Mouse (Mus musculus): Measurements from ENCODE around the gene Mfsd1. TPM values are rescaled to one million over a fixed set of nuclear protein-coding genes. Genes with fewer than 3 reads are reported as not detected.

The Mfsd1 gene
- polyA plus RNA-seq, 1 experiment from 2014 or later: 57.1 TPM

DNA sequence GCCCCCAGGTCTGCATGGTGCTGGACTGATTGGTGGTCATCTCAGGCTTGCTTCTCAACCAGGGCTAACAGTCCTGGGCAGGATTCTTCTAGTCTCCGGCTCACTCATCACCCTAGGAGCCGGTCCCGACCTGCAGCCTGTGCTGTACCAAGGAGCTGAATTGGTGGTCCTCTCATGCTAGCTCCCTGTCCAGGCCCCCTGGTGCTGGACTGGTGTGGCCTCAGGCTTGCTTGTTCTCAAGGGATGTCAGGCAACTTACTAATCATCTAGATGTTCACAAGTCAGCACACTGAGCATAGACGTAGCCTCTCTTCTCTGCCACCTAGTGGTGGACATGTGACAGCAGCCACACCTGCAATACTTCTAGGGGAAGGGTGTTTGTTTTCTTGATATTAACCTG lies 9.6 kb upstream of the Mfsd1 start:
- Histone ChIP-seq H3K9me3 (replicated peaks) (no peaks in the 10 kb centered on the region), H3K4me1 (no peaks in the 10 kb centered on the region), H3K9ac (no peak overlapping the region), H3K4me3 (no peak overlapping the region), H3K36me3 (no peaks in the 10 kb centered on the region), H3K4me2 (replicated peaks) (no peak overlapping the region), H3K27ac (no peak overlapping the region), H3K27me3 (peaks cover 19% of the 10 kb centered on the region)
- ATAC-seq (ENCODE audit: low FRiP score): peak; percentile 61
- WGBS: 69% methylated on average over 4 of the region's 4 CpGs

- Histone ChIP-seq H3K27ac (no peak overlapping the region), H3K9ac (no peak overlapping the region), H3K9me3 (replicated peaks) (no peaks in the 10 kb centered on the region), H3K4me3 (no peak overlapping the region), H3K27me3 (peaks cover 23% of the 10 kb centered on the region), H3K36me3 (no peaks in the 10 kb centered on the region), H3K4me2 (replicated peaks) (no peak overlapping the region), H3K4me1 (no peaks in the 10 kb centered on the region)
- ATAC-seq (ENCODE audit: low FRiP score): no peak
- WGBS: 3% methylated on average over 1 of the region's 1 CpGs
These were observed 9.0 kb upstream of the Mfsd1 start for GRCm38 (mm10) chr3:67573523-67573922.

DNA sequence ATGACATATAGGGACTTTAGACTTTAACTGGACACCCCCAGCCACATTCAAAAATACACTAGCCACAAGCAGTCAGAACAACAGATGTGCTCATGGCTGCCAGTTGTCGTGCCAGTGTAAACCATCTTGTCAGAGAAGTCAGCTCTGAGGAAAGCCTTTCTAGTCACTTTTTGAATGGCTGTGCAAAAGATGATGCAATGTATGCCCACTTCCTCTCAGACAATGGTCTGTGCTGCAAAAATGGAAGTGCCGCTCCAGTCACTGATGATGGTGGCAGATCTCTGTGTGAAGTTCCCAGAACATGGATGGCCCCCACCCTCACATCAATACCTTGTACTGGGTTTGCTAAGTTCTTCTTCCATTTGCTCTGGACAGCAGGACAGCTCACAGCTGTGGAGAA lies 6.3 kb upstream of the Mfsd1 start:
- H3K36me3 ChIP-seq: no peaks in the 10 kb centered on the region
- H3K27me3 ChIP-seq: peaks cover 17% of the 10 kb centered on the region
- no peaks in the 10 kb centered on the region for H3K9me3 ChIP-seq (replicated peaks)
- H3K4me2 ChIP-seq (replicated peaks): no peak overlapping the region
- no peak overlapping the region for H3K4me3 ChIP-seq
- ATAC-seq (ENCODE audit: low FRiP score): no peak
- 96% methylated on average over 2 of the region's 2 CpGs for WGBS
- no peak overlapping the region for H3K9ac ChIP-seq
- H3K4me1 ChIP-seq: no peaks in the 10 kb centered on the region
- no peak overlapping the region for H3K27ac ChIP-seq

- no peaks in the 10 kb centered on the region for H3K9me3 ChIP-seq (replicated peaks)
- H3K9ac ChIP-seq: no peak overlapping the region
- H3K4me3 ChIP-seq: no peak overlapping the region
- ATAC-seq (ENCODE audit: low FRiP score): no peak
- 82% methylated on average over 6 of the region's 6 CpGs for WGBS
- H3K4me1 ChIP-seq: no peaks in the 10 kb centered on the region
- H3K27me3 ChIP-seq: peaks cover 20% of the 10 kb centered on the region
- H3K36me3 ChIP-seq: no peaks in the 10 kb centered on the region
- no peak overlapping the region for H3K27ac ChIP-seq
- H3K4me2 ChIP-seq (replicated peaks): no peak overlapping the region
These were observed 5.8 kb upstream of the Mfsd1 start for GRCm38 (mm10) chr3:67576724-67577123.

GRCm38 (mm10) chr3:67583125-67583845 lies 744 bp downstream of the Mfsd1 start:
- no peak; the same call in 1 of the 2 replicates for ATAC-seq (ENCODE audit: low FRiP score)

GRCm38 (mm10) chr3:67583846-67584186 lies 1.3 kb downstream of the Mfsd1 start:
- peaks cover 25% of the 10 kb centered on the region for H3K36me3 ChIP-seq
- 0 out of 2 replicates have a peak, but pooled peaks cover 4% of the 10 kb centered on the region for H3K27me3 ChIP-seq
- H3K9ac ChIP-seq: no peak overlapping the region
- no peak overlapping the region for H3K27ac ChIP-seq
- WGBS: 80% methylated on average over 6 of the region's 6 CpGs
- no peaks in the 10 kb centered on the region for H3K9me3 ChIP-seq (replicated peaks)
- peaks cover 5% of the 10 kb centered on the region; the same call in 1 of the 2 replicates for H3K4me1 ChIP-seq
- ATAC-seq (ENCODE audit: low FRiP score): no peak
- no peak overlapping the region for H3K4me3 ChIP-seq
- H3K4me2 ChIP-seq (replicated peaks): peak overlapping the region; percentile 85

More at GRCm38 (mm10) chr3:67583125-67583845, 744 bp downstream of the Mfsd1 start:
- WGBS: 23% methylated on average over 16 of the region's 16 CpGs
- H3K4me1 ChIP-seq: peaks cover 5% of the 10 kb centered on the region; the same call in 1 of the 2 replicates
- peak overlapping the region; percentile 70; the same call in 1 of the 2 replicates for H3K27ac ChIP-seq
- peaks cover 5% of the 10 kb centered on the region; the same call in 1 of the 2 replicates for H3K27me3 ChIP-seq
- no peaks in the 10 kb centered on the region for H3K9me3 ChIP-seq (replicated peaks)
- peak overlapping the region; percentile 86 for H3K9ac ChIP-seq
- H3K36me3 ChIP-seq: peaks cover 22% of the 10 kb centered on the region
- peak overlapping the region; percentile 78 for H3K4me3 ChIP-seq
- H3K4me2 ChIP-seq (replicated peaks): peak overlapping the region; percentile 85

DNA sequence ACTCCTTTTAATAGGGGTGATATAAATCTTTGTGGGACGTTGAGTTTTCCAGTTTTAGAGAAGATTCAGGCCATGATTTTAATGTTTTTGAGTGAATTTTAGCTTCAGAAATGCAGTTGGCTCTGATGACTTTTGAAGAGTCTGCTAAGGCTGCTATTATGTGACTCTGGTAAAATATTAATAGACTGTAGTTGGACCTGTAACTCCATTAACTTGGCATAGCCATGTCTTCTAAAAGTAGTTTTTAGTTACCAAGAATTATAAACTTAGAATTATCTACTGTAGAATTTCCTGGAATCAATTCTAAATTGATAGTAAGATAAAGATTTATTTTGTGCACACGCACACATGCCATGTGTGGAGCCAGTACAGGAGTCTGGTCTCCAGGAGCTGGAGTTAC lies 4.0 kb downstream of the Mfsd1 start:
- H3K36me3 ChIP-seq: peaks cover 51% of the 10 kb centered on the region

GRCm38 (mm10) chr3:67587430-67587829 lies 4.9 kb downstream of the Mfsd1 start:
- 82% methylated on average over 9 of the region's 9 CpGs for WGBS
- Histone ChIP-seq H3K27me3 (no peaks in the 10 kb centered on the region), H3K4me2 (replicated peaks) (no peak overlapping the region), H3K4me3 (no peak overlapping the region), H3K27ac (no peak overlapping the region), H3K9me3 (replicated peaks) (no peaks in the 10 kb centered on the region), H3K36me3 (peaks cover 60% of the 10 kb centered on the region), H3K4me1 (peaks cover 5% of the 10 kb centered on the region; the same call in 1 of the 2 replicates), H3K9ac (no peak overlapping the region)
- no peak for ATAC-seq (ENCODE audit: low FRiP score)

More for the DNA sequence above, 4.0 kb downstream of the Mfsd1 start:
- Histone ChIP-seq H3K9ac (no peak overlapping the region), H3K9me3 (replicated peaks) (no peaks in the 10 kb centered on the region), H3K27ac (no peak overlapping the region), H3K4me1 (peaks cover 5% of the 10 kb centered on the region; the same call in 1 of the 2 replicates), H3K4me2 (replicated peaks) (no peak overlapping the region), H3K4me3 (no peak overlapping the region), H3K27me3 (0 out of 2 replicates have a peak, but pooled peaks cover 1% of the 10 kb centered on the region)
- no peak for ATAC-seq (ENCODE audit: low FRiP score)
- WGBS: 93% methylated on average over 2 of the region's 2 CpGs

- Histone ChIP-seq H3K27ac (no peak overlapping the region), H3K4me3 (no peak overlapping the region), H3K27me3 (no peaks in the 10 kb centered on the region), H3K4me1 (no peaks in the 10 kb centered on the region), H3K9me3 (replicated peaks) (no peaks in the 10 kb centered on the region), H3K9ac (no peak overlapping the region), H3K4me2 (replicated peaks) (no peak overlapping the region), H3K36me3 (peaks cover 52% of the 10 kb centered on the region)
- no peak for ATAC-seq (ENCODE audit: low FRiP score)
- WGBS: 95% methylated on average over 13 of the region's 13 CpGs
These were observed 19.1 kb downstream of the Mfsd1 start for GRCm38 (mm10) chr3:67601616-67602138.

- Histone ChIP-seq H3K27ac (no peak overlapping the region), H3K9me3 (replicated peaks) (no peaks in the 10 kb centered on the region), H3K9ac (no peak overlapping the region), H3K36me3 (no peaks in the 10 kb centered on the region), H3K27me3 (no peaks in the 10 kb centered on the region), H3K4me3 (no peak overlapping the region), H3K4me1 (no peaks in the 10 kb centered on the region), H3K4me2 (replicated peaks) (no peak overlapping the region)
- ATAC-seq (ENCODE audit: low FRiP score): no peak
These were observed 35.7 kb downstream of the Mfsd1 start for GRCm38 (mm10) chr3:67618222-67618621.

GRCm38 (mm10) chr3:67624629-67625028 lies 42.1 kb downstream of the Mfsd1 start:
- Histone ChIP-seq H3K27me3 (no peaks in the 10 kb centered on the region), H3K36me3 (no peaks in the 10 kb centered on the region), H3K9me3 (replicated peaks) (no peaks in the 10 kb centered on the region), H3K4me2 (replicated peaks) (no peak overlapping the region), H3K4me1 (no peaks in the 10 kb centered on the region), H3K4me3 (no peak overlapping the region), H3K9ac (no peak overlapping the region), H3K27ac (no peak overlapping the region)
- 93% methylated on average over 1 of the region's 1 CpGs for WGBS
- ATAC-seq (ENCODE audit: low FRiP score): no peak

DNA sequence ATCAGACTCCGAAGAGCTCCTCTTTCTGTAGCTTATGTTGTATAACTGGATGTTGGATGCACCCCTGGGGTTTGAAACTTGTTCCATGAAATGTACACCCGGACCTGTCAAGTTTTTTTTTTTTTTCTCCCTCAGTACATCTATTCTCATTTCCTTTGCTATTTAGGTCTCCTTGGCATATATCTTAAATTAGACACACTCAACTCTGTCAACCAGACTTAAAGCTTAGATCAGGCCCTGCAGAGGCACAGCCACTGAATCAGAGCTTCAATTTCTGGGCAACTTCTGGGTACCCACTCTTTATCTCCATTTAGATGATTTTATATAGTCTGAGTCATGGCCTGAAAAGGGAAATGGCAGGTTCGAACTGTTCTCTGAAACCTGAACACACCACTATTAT lies 60.6 kb downstream of the Mfsd1 start:
- WGBS: 74% methylated on average over 3 of the region's 3 CpGs
- Histone ChIP-seq H3K36me3 (no peaks in the 10 kb centered on the region), H3K4me2 (replicated peaks) (no peak overlapping the region), H3K4me1 (peaks cover 7% of the 10 kb centered on the region), H3K9ac (no peak overlapping the region), H3K4me3 (no peak overlapping the region), H3K9me3 (replicated peaks) (no peaks in the 10 kb centered on the region), H3K27me3 (no peaks in the 10 kb centered on the region), H3K27ac (no peak overlapping the region)
- ATAC-seq (ENCODE audit: low FRiP score): no peak

Data from hindbrain, embryonic 12.5 days (tissue).